Mouse (Mus musculus) cortical plate, adult 2 months (tissue): Measurements from ENCODE around the gene Robo1.

Experiments used
- CTCF ChIP-seq: fragments of 200-500 bp; IDR thresholded peaks from 2 replicates; pipeline ENCODE4 v1.5.1; 2011; ENCODE audit warnings: mild to moderate bottlenecking, control low read depth, low read length; ENCODE audit not compliant: insufficient read depth; ENCODE audit errors: extremely low read depth
- POLR2A ChIP-seq: fragments of 200-500 bp; IDR thresholded peaks from 2 replicates; pipeline ENCODE4 v1.6.1; 2011; ENCODE audit warnings: mild to moderate bottlenecking, low read length, control low read depth; ENCODE audit not compliant: insufficient read depth; ENCODE audit errors: extremely low read depth

DNA sequence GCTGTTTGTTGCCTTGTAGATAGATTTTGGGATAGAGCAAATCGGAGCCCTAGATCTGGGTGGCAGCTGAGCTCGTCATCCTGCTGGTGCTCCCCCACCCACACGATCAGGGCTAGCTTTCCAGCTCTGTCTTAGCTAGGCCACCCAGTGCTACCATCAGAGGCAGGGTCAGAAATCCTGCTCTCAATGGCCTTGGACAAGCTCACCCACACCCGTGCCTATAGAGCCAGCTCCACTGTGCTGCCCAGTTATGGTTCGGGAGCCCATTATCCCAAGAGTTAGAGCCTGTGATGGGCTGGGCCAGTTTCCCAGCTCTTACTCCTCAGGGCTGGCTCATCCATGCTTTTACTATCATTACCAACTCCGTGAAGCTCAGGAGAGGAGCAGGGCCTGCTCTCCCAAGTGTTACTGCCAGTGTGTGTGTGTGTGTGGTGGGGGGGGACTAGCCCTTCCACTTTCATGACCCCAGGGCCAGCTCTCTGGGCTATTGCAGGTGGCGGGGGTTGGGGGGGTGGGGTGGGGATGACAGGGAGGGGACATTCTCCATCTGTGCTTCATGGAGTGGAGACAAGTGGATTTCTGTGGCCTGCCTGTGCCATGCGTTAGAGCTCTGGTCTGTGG lies 461.2 kb downstream of the Robo1 start:
- no peak for TF ChIP-seq CTCF
- TF ChIP-seq POLR2A: no peak
